Mouse (Mus musculus): ENCODE data around the gene Dlx6.

The Dlx6 gene

DNA sequence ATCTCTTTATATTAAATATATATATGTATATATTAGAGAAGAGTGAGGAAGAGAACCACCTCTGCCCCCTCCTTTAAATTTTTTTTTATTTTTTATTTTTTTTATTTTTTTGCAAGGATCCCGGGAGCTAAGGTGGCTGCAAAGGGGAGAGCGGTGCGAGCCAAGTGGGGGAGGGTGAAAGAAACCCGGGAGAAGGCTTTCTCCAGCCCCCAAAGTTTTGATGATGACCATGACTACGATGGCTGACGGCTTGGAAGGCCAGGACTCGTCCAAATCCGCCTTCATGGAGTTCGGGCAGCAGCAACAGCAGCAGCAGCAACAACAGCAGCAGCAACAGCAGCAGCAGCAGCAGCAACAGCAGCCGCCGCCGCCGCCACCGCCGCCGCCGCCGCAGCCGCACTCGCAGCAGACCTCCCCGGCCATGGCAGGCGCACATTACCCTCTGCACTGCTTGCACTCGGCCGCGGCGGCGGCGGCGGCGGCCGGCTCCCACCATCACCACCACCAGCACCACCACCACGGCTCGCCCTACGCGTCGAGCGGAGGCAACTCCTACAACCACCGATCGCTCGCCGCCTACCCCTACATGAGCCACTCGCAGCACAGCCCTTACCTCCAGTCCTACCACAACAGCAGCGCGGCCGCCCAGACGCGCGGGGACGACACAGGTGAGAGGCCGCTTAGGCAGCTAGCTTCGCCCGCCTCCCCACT, at the start of gene Dlx6:
Gene Dlx6, plus strand, starts transcription at position 175 of the 711 bp plus-strand sequence.
- ATAC-seq (ENCODE audit: low TSS enrichment): 0 out of 2 replicates have a peak, but pooled peaks have one; percentile 13

DNA sequence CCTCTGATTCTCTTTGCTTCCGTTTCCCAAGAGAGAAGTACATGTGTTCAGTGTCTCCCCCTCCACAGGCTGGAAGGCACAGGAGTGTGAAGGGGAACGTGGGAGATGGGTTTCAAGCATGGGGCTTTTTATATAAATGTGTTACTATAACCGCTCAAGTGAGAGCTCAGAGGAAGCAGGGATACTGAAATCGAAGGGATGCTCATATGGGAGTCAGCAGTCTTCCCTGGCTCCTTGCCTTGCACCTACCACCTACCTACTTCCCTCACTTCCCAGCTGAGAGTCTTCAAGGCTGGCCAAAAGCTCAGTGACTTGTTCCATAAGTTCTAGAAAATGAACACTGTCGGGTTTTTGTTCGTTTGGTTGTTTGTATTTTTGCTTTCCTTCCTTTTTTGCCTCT, 46.3 kb upstream of the Dlx6 start:
- ATAC-seq (ENCODE audit: low TSS enrichment): peak; percentile 98

DNA sequence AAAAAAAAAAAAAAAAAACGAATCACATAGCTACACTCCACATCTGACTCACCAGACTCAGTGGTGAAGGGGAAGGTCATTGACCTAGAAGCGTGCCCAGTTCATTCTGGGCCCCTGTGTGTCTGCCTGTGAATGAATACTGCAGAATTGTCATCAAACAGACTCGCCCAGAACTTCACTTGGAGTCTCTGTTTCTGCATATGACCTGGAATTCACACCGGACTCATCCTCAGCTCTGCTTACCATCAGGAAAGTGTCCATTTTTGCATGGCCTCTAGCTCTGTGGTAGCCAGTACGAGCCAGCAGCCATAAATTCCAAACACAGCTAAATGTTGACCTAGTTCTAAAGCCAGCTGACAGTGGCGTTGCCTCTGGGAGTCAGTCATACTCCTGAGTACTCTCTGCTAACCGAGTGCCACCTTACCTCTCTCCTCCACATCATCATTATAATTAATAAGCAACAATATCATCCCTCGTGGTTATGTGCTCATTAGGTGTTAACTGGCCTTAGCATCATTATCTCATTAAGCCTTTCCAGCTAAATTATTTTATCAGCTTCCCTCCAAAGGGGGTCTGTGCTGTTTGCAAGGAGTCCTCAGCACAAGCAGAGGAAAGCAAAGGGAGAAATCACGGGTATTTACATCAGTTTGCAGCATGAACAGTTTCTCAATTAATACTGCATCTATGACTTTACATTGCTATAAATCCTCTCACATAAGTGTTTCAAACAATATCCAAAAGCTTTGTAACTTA, 44.9 kb upstream of the Dlx6 start:
- ATAC-seq (ENCODE audit: low TSS enrichment): no peak

DNA sequence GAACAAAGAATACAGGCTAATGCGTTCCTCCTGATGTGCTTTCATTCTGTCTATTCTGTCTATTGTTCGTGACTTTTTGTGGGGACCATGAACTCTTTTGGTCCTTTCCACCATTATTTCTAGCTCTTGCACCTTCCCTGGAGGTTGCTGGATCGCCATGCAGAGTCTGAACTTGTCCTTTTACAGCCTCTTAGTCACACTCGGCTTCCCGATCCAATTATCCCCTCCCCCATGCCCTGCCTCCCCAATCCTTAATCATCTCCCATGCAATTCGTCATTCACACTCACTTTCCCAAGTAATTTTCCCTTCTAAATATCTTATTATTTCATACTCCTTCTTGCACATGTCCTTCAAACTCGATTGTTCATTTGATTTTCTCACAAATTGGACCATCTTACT, 44.0 kb upstream of the Dlx6 start:
- no peak for ATAC-seq (ENCODE audit: low TSS enrichment)

DNA sequence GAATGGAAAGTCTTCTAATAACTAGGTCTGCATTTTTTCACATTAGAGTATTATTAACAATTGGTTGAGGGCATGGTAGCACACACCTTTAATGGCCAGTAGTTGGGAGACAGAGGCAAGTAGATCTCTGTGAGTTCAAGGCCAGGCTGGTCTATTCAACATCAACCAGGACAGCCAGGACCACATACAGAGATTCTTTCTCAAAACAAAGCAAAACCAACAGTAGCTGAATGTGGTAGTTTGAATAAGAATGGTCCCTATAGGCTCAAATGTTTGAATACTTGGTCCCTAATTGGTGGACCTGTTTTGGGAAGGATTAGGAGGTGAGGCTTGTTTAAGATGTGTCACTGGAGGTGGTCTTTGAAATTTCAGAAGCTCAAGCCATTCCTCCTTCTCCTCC, 37.8 kb upstream of the Dlx6 start:
- ATAC-seq (ENCODE audit: low TSS enrichment): no peak

DNA sequence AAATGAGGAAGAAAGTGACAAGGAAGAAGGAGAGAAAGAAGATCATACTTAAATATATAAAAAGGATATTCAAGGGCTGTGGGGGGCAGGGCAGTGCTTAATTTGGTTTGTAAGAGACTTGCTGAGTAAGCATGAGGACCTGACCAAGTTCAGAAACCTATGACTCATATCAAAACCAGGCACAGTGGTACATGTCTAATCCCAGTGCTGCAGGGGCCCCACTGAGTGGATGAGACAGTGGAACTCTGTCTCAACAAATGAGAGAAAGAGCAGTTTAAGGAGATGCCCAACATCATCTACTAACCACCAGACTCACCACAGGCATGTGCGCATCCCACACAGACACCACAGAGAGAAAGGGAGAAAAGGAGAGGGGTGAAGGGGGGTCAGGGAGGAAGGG, 36.3 kb upstream of the Dlx6 start:
- ATAC-seq (ENCODE audit: low TSS enrichment): no peak

DNA sequence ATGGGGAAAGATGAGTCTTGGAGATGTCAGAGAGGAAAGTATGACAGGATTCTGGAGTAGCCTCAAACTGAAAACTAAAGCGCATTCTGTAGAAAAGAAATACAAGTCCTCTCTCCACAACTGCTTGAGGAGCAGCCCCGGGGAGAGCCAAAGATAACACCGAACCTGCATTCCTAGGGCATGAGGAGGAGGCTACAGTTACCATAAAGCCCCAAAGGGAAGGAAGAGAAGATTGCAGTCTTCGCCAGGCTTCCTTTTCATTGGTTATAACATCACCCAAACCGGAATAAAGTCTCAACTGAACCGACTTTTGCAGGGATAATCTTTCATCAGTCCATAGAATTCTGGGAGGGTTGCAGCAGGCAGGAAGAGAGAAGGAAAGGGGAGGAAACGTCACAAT, 32.7 kb upstream of the Dlx6 start:
- no peak for ATAC-seq (ENCODE audit: low TSS enrichment)

DNA sequence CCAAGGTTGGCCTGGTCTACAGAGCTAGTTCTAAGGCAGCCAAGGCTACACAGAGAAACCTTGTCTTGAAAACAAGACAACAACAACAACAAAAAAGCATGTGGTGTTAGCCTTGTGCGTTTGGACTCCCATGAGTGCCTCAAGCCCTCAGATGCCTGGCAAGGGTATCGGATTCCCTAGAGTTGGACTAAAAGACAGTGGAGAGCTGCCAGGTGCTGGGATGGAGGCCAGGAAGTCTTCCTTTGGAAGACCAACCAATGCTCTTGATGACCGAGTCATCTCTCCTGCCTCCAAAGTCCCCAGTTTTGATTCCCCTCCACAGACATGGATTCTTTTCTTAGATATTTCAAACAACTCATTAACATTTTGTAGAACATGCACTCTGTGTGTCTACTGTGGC, 29.8 kb upstream of the Dlx6 start:
- ATAC-seq (ENCODE audit: low TSS enrichment): no peak

DNA sequence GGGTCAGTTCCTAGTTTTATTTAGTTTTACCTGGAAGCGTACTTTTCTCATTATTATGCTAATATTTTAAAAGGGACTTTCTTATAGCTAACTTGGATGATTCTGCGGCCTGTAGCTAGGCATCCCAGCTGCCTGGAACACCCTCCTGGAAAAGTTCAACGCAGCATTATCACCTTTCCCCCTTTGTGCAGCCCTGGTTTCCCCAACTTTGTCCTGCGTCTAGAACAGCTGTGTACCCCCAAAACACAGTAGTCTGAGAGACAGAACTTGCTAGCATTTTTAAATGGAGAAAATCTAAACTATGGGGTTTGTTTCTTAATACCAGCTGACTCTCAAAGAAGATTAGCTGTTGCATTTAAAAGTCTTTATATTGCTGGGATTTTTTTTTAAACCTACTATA, 14.6 kb upstream of the Dlx6 start:
- no peak for ATAC-seq (ENCODE audit: low TSS enrichment)

DNA sequence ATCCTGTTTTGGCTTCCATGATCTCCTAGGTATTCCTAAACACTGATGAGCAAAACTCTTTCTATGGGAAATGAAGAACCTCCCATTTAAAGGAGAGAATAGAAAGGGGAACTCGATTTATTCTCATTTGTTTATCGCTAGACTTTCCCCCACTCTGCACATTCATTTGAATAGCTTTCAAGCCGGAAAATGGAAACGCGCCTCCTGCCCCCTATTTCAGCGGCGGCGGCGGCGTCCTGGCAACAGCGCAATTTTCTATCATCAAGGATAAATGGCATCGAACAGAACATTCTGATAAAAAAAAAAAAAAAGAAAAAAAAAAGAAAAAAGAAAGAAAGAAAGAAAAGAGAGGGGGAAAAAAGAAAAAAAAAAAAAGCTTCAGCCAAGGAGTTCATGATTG, 13.4 kb upstream of the Dlx6 start:
- ATAC-seq (ENCODE audit: low TSS enrichment): no peak

DNA sequence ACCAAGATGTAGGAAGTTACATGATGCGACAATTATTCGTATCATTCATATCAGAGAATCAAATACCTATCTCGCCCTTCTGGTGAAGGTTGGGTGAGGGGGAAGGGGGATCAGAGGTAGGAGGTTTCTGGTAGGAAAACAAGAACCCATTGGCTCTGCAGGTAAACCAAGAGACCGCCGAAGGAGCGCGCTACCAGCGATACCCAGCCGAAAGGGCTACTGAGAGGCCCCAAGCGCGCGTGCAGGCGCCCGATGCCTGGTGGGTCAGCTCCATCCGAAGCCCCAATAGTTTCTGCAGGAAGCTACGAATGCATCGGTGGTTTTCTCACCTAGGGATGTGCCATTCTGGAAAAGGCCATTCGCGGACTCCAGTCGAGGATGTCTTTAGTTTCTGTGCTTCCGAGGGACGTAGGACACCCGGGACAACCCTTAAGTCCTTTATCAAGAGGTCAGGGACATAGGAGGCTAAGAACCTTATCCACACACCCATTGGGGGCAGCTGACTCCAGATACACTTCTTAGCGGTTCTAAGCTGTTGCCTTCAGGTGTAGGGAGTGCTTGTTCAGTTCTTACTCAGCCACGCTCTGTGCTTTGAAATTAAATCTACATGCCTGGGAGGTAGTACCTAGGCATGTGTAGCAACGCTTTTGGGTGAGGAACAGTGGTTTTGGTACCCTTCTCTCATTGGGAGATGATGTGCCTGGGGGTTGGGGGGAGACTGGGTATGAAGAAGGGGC, 12.6 kb upstream of the Dlx6 start:
- ATAC-seq (ENCODE audit: low TSS enrichment): no peak

DNA sequence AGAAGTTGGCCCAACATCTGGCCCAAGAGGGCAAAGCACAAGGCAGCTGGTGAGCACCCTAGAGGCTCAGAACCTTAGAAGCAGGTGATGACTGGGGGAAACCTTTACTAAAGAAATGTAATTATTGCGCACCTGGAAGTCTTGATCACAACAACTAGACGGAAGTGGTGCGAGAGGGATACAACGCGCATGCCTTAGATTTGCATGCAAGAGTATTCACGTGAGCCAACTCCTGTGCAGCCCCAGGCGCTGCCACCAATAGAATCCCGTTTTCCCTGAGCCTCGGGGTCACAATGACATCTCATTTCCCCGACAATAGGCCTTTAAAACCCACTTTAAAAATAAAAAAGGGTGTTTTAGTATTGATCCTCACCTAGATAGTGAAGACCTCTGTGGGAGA, 12.0 kb upstream of the Dlx6 start:
- ATAC-seq (ENCODE audit: low TSS enrichment): no peak

DNA sequence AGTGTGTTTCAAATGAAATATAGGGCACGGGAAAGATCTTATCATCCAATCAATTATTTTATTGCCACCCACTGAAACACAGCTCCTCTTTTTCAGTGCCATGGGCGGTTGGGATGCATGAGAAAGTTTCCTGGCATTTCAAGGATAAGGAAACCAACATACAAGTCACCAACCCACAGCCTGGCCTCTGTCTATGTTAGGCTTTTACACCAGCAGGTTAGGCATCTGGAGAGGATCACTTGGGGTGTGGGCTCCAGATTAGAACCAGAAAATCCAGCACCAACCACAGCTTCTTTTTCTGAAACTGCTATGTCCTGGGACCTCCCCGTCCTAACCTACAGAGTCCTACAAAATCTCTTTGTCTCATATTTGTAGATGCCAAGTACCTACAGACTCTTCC, 10.2 kb upstream of the Dlx6 start:
- ATAC-seq (ENCODE audit: low TSS enrichment): no peak

DNA sequence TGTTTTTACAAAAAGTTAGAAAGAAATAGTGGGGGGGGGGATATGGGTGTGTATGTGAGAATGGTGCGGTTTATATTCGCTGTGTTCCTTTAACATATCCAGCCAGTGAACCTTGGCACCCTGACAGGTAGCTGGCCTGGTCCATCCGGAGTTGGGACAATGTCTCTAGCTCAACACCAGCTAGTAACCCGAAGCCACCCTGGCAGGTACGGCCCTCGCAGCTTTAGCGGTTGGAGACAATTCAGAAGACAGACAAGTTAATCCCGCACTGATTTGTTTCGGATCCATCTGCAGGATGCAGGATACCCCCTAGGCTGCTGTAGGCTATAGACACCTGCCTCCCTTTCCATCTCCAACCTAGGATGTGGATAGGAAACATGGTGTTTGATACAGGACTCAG, 9.0 kb upstream of the Dlx6 start:
- no peak for ATAC-seq (ENCODE audit: low TSS enrichment)

DNA sequence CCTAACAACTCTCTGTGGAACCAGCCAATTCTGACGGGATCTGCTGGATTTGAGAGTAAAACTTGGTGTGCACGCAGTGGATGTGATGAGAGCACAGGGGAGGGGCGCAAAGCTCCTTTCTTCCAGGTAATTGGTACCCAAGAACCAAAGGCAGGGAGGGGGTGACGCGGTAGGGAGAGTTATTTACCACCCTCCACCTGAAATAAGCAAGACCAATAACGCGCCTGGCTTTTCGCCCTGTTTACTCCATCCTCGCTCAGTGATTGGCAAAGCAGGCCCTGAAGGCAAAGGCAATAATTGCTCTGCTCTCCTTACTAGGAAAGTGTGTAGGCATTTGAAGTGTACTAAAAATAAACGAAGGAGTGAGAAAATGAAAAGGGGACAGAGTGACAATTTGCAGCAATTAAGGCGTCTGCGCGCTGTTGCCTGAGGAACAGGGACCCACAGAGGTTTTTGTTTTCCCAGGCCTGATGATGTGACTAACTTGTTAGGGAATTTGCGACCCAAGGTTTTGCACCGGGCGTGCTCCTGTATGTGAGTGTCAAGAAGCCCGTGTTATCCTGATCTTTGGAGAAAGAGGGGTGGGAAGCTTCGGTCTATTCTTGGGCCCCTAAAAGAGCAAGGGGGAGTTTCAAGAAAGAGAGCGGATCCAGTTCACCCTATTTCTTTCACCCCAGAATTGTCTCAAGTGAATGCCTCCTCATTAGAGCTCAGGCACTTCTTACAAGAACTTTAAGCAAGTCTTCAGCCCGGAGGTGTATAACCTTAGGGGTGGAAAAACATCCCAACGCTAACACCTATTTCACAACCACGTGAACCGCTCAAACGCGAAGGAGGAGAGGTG, 8.0 kb upstream of the Dlx6 start:
- no peak for ATAC-seq (ENCODE audit: low TSS enrichment)

DNA sequence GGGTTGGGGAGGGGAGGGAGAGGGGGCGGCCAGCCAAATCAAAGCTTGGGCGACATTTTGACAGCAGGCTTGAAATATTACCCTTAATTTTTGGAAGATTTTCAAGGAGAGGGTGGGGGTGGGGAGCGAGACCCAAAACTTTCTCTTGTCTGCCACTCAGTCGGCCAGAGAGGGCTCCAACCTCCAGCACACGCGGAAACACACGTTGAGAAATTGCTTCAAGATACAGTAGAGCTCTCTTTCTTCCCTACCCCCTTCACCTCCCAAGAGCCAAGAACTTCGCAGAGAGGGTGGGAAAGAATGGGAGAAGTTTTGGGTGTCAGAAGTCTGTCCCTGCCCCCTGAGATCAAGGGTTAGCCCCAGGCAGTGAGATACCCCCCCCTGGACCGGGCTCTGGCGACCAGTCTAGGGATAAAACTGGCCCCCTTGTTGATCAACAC, 7.4 kb upstream of the Dlx6 start:
- no peak for ATAC-seq (ENCODE audit: low TSS enrichment)

DNA sequence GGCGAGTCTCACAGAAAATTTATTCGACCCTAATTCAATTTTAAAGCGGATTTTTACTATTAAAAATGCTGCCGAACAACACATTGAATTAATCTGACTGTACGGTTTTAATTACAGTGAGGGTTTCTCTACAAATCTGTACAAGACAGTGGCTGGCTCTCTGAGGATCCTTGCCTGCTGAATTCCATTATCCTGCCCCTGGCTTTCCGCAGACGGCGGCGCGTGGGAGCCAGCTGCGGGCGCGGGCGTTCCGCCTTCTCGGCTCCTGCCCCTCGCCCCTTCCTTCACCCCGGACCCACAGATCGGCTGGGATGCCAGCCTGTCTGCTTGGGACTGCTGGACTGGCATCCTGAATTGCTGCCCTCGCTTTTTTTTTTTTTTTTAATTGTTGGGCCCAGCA, 6.8 kb upstream of the Dlx6 start:
- no peak for ATAC-seq (ENCODE audit: low TSS enrichment)

DNA sequence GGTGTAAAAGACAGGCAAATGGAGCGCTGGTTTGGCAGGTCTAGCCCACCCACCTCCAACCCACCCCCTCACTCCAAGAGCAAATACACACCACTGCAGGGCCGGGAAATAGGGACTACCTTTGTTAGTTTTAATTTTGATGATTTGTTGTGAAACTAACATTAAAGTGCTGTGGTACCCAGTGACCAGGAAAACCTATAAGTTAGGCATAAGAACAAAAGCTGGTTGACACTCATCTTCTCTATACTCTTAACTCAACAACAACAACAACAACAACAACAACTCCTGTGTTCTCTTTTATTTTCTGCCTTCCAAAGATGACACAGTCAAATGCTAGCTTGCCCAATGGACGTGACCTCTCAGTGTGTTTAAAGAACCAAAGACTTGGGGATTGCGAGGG, 6.3 kb upstream of the Dlx6 start:
- no peak for ATAC-seq (ENCODE audit: low TSS enrichment)

DNA sequence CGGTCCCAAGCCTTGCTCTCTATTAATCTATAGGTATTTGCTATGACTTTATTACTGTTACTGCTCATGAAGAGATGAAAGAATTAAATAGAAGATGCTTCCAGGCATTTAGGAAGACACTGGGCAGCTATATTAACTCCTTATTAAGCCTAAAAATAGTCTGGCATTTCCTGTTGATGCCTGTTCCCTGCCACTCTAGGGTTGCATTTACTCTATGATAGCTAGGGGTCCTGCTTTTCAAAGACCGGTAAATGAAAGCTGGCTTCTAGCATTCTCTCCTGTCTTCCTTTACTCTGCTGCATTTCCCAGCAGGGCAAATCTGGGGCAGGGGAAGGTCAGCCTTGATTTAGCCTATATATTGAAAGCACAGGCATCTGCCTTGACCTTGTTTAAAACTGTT, 5.4 kb upstream of the Dlx6 start:
- no peak for ATAC-seq (ENCODE audit: low TSS enrichment)

DNA sequence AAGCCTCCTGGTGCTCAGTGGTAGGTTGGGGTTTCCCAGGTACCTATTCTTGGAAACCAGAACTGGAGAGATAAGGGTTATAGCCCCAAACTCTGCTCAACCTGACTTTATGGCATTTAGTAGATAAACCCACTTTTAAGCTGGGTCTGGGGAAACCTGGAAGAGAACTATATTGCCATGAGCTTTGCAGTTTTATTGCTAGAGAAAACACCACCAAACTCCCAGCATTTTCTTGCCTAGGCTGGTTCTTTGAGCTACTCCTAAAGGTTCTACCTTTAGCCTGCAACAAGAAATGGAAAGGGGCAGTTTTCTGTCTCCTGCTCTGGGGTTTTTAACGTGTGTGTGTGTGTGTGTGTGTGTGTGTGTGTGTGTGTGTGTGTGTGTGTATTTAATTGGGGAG, 4.6 kb upstream of the Dlx6 start:
- ATAC-seq (ENCODE audit: low TSS enrichment): no peak

DNA sequence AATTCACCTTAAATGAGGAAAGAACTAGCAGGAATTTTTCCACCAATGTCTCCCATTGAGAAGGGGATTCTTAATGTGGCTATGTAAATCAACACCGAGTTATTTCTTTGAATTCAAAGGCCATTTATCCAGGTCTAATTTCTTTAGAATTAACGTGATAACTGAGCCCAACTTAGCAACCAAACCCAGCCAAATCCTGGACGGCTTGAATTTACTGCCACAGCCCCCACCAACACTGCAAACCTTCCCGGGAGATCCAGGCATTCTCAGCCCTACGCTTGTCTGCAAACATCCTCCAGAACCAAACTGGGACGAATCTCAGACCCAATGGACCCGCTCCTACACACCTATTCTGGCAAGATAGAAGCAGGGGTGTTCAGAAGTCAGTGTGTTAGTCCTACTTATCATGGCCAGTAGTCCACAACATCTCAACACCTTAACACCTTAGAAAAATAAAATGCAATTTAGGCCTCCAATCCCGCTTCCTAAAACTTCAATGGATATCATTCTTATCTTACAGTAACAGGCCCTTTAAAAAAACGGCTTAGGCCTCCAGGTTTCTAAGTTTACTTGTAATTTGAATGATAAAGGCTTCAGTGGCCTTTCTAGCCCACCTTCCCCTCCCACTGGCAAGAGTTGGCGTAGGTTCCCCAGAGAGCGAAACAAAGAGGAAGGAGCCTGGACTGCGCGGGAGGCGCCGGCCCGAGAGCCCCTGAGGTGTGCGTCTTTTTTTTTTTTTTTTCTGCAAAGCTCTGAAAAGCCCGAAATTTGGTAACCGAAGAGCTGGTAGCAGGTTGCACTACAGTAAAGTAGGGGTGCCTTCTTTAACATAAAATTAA, 3.8 kb upstream of the Dlx6 start:
- no peak for ATAC-seq (ENCODE audit: low TSS enrichment)

Measured in frontal cortex, adult (tissue).